Mouse (Mus musculus) G1E (cell line): ENCODE results near the gene Rtl6. TPM values are rescaled to one million over a fixed set of nuclear protein-coding genes. Genes with fewer than 3 reads are reported as not detected.

Experiments
- ATAC-seq: 2 replicates; pipeline ENCODE4 v1.8.0; 2016; ENCODE audit warnings: mild to moderate bottlenecking; ENCODE audit not compliant: insufficient number of reproducible peaks, poor library complexity, low FRiP score, severe bottlenecking; ENCODE audit errors: extremely low read depth
- DNase-seq: peaks from one replicate; pipeline ENCODE4 v3.0.0; 2012; ENCODE audit warnings: low spot score
- H3K27me3 ChIP-seq: 2 replicates; pipeline ENCODE4 v1.6.1; 2012; ENCODE audit warnings: mild to moderate bottlenecking, low read length, inconsistent platforms; ENCODE audit not compliant: insufficient read depth
- H3K36me3 ChIP-seq: replicated peaks from 2 replicates; pipeline ENCODE3; 2012; ENCODE audit warnings: mild to moderate bottlenecking, inconsistent platforms
- H3K4me1 ChIP-seq: 2 replicates; pipeline ENCODE4 v1.6.1; 2012; ENCODE audit warnings: low read depth, low read length, inconsistent platforms, mixed read lengths; ENCODE audit not compliant: insufficient read depth
- H3K4me3 ChIP-seq: 2 replicates; pipeline ENCODE4 v1.5.1; 2012; ENCODE audit warnings: low read depth, mild to moderate bottlenecking, inconsistent platforms, low read length, moderate library complexity, mixed read lengths
- H3K9me3 ChIP-seq: replicated peaks from 2 replicates; pipeline ENCODE4 v1.6.1; 2012; ENCODE audit warnings: inconsistent platforms
- CTCF ChIP-seq: IDR thresholded peaks from 2 replicates; pipeline ENCODE4 v1.5.1; 2012; ENCODE audit warnings: low read depth, low read length, inconsistent platforms, mixed read lengths
- GATA1 ChIP-seq: IDR thresholded peaks from 2 replicates; pipeline ENCODE4 v1.6.1; 2012; ENCODE audit warnings: borderline replicate concordance, low read length, inconsistent platforms, mixed read lengths
- GATA2 ChIP-seq: IDR thresholded peaks from 2 replicates; pipeline ENCODE4 v1.6.1; 2012; ENCODE audit warnings: low read depth, low read length, inconsistent platforms, borderline replicate concordance
- POLR2AphosphoS5 ChIP-seq: IDR thresholded peaks from 2 replicates; pipeline ENCODE4 v1.6.1; 2012; ENCODE audit warnings: low read depth, low read length, inconsistent platforms; ENCODE audit not compliant: insufficient replicate concordance
- TAL1 ChIP-seq: conservative IDR thresholded peaks from 2 replicates; pipeline ENCODE4 v1.6.1; 2012; ENCODE audit warnings: low read depth, low read length, inconsistent platforms, mixed read lengths
- polyA plus RNA-seq: library from polyadenylated mRNA; stranded (reverse); fragments of >175 nt; gene quantifications from 2 replicates; pipeline ENCODE4 v1.2.3, GENCODE M21; 2012
- total RNA-seq, 2 experiments: library from RNA; stranded (forward) in 1 of 2; stranded (reverse) in 1 of 2; fragments of 200-1000 nt in 1 of 2; fragments of >200 nt in 1 of 2; fragmentation: Nextera tagmentation in 1 of 2; gene quantifications; 2 replicates each; pipeline ENCODE4 v1.2.3; 2014 to 2017

Gene Rtl6
- total and polyA plus RNA-seq, 3 experiments: 0.16 TPM; not detected in 2

- ATAC-seq: no peak
- TF ChIP-seq GATA2: no peak
- no peak for TF ChIP-seq GATA1
- no peak for TF ChIP-seq POLR2AphosphoS5
- no peak for TF ChIP-seq TAL1
- no peak for TF ChIP-seq CTCF
- no peak for DNase-seq
- Histone ChIP-seq H3K4me3 (no peak overlapping the region; the same call in 1 of the 2 replicates), H3K27me3 (no peaks in the 10 kb centered on the region), H3K4me1 (no peaks in the 10 kb centered on the region), H3K9me3 (peaks cover 77% of the 10 kb centered on the region), H3K36me3 (no peaks in the 10 kb centered on the region)
These were observed 47.6 kb downstream of the Rtl6 start for GRCm38 (mm10) chr15:84509981-84510380.

GRCm38 (mm10) chr15:84509161-84509560 is 48.5 kb downstream of the Rtl6 start:
- DNase-seq (no peak), ATAC-seq (no peak)
- no peaks in the 10 kb centered on the region for H3K27me3 ChIP-seq

GRCm38 (mm10) chr15:84506026-84506425 is 51.6 kb downstream of the Rtl6 start:
- Histone ChIP-seq H3K4me3 (no peak overlapping the region), H3K27me3 (no peaks in the 10 kb centered on the region), H3K4me1 (no peaks in the 10 kb centered on the region), H3K9me3 (peaks cover 80% of the 10 kb centered on the region), H3K36me3 (no peaks in the 10 kb centered on the region)
- DNase-seq (no peak), ATAC-seq (no peak)
- TF ChIP-seq TAL1 (no peak), CTCF (no peak), GATA1 (no peak), GATA2 (no peak), POLR2AphosphoS5 (no peak)

More at GRCm38 (mm10) chr15:84509161-84509560, 48.5 kb downstream of the Rtl6 start:
- TF ChIP-seq POLR2AphosphoS5: no peak
- no peak for TF ChIP-seq GATA1
- no peak for TF ChIP-seq TAL1
- no peak for TF ChIP-seq CTCF
- TF ChIP-seq GATA2: no peak
- peaks cover 83% of the 10 kb centered on the region for H3K9me3 ChIP-seq
- H3K4me1 ChIP-seq: no peaks in the 10 kb centered on the region
- no peaks in the 10 kb centered on the region for H3K36me3 ChIP-seq
- no peak overlapping the region for H3K4me3 ChIP-seq

GRCm38 (mm10) chr15:84504895-84505294 is 52.7 kb downstream of the Rtl6 start:
- ATAC-seq (no peak), DNase-seq (no peak)
- Histone ChIP-seq H3K4me3 (no peak overlapping the region), H3K4me1 (no peaks in the 10 kb centered on the region), H3K9me3 (peaks cover 82% of the 10 kb centered on the region), H3K36me3 (no peaks in the 10 kb centered on the region), H3K27me3 (no peaks in the 10 kb centered on the region)
- TF ChIP-seq TAL1 (no peak), CTCF (no peak), GATA2 (no peak), GATA1 (no peak), POLR2AphosphoS5 (no peak)

Other genes with a start within 250 kb of the Rtl6 start
- not detected in 2 replicates for gene Parvg, start 233.8 kb downstream of the Rtl6 start, total RNA-seq (2014; fragmentation: Nextera tagmentation)
- gene Parvg, start 233.8 kb downstream of the Rtl6 start, total RNA-seq (2017): 0.12 TPM in 1 of 2 replicates, not detected in the other
- gene Parvg, start 233.8 kb downstream of the Rtl6 start, polyA plus RNA-seq: 0.02 and 0.03 TPM in 2 replicates
- not detected in 2 replicates for gene Shisal1, start 110.7 kb downstream of the Rtl6 start, total RNA-seq (2014; fragmentation: Nextera tagmentation)
- 0.05 TPM in 1 of 2 replicates, not detected in the other for gene Shisal1, start 110.7 kb downstream of the Rtl6 start, total RNA-seq (2017)
- not detected in 2 replicates for gene Shisal1, start 110.7 kb downstream of the Rtl6 start, polyA plus RNA-seq
- not detected in 2 replicates for gene Prr5, start 111.8 kb upstream of the Rtl6 start, total RNA-seq (2014; fragmentation: Nextera tagmentation)
- gene Prr5, start 111.8 kb upstream of the Rtl6 start, total RNA-seq (2017): not detected in 2 replicates
- gene Prr5, start 111.8 kb upstream of the Rtl6 start, polyA plus RNA-seq: not detected in 2 replicates
- not detected in 2 replicates for gene Arhgap8, start 162.2 kb upstream of the Rtl6 start, total RNA-seq (2014; fragmentation: Nextera tagmentation)
- gene Arhgap8, start 162.2 kb upstream of the Rtl6 start, total RNA-seq (2017): 0.06 TPM in 1 of 2 replicates, not detected in the other
- gene Arhgap8, start 162.2 kb upstream of the Rtl6 start, polyA plus RNA-seq: not detected in 2 replicates